Mouse (Mus musculus) inflammation-experienced regulatory T-cells, adult 16 weeks (primary cell): ENCODE measurements around the gene Olfr323. TPM values are rescaled to one million over a fixed set of nuclear protein-coding genes. Genes with fewer than 3 reads are reported as not detected.

Experiments
- polyA plus RNA-seq: library from polyadenylated mRNA; unstranded; fragments of 100-300 nt; shearing (Covaris generic); gene quantifications from one replicate; pipeline ENCODE4 v1.2.1, GENCODE M21; 2017

Gene Olfr323
- not detected for polyA plus RNA-seq

DNA sequence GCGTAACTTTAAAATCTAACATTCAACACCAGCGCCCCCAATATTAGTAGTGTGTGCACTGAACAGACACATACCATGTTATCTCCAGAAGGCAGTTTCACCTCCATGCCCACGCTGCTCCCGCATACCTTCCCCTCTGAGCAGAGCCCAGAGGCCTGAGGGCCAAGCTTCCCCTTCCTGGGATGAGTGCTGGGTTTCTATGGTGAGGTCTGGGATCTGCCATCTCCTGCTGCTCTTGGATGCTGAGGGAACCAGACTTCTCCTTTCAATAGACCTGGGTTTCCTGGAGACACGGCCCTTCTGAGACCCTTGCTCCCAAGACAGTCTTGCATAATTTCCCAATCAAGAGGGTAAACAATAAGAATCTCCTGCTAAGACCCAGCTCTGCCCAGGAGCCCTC lies at the start of gene Olfr323:
TSS of gene Olfr323 (minus strand) at position 101 of the 400 bp plus-strand sequence.

DNA sequence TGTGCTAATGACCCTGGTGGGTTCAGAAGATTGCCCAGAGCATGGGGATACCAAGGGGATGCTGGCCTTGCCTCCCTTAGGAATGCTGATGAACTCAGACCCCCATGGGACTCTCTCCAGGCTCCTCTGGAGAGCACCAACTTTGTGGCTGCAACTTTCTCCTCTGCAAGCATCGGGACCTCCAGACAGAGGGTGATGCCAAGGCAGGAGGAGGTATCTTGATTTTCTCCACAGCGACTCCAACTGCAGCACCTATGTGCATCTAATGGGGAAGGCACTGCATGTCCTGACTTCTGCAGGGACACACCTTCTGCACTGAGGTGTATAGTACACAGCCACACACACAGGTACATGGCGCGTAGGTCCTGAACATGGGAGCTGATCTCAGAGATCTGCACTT lies 28.3 kb upstream of the Olfr323 start, which contains the start of gene Olfr322:
TSS of gene Olfr322 (plus strand) at position 187 of the 400 bp plus-strand sequence.

GRCm38 (mm10) chr11:58640272-58640867 lies 10.1 kb upstream of the Olfr323 start, which contains the start of gene Trim58:
TSS of gene Trim58 (plus strand) at chr11:58640465.

GRCm38 (mm10) chr11:58615975-58616374 lies 14.3 kb downstream of the Olfr323 start, which contains the start of gene 2210407C18Rik:
TSS of gene 2210407C18Rik (minus strand) at chr11:58616075.

GRCm38 (mm10) chr11:58594814-58595213 lies 35.5 kb downstream of the Olfr323 start, which contains the start of gene Olfr324:
TSS of gene Olfr324 (plus strand) at chr11:58595114.

GRCm38 (mm10) chr11:58577430-58577829 lies 52.9 kb downstream of the Olfr323 start, which contains the start of gene Olfr325:
TSS of gene Olfr325 (plus strand) at chr11:58577730.

Other genes with a start within 250 kb of the Olfr323 start
- gene 1810065E05Rik, start 209.4 kb downstream of the Olfr323 start, polyA plus RNA-seq: not detected
- gene Gm12253, start 197.9 kb downstream of the Olfr323 start, polyA plus RNA-seq: not detected
- not detected for gene Lypd9, start 177.6 kb downstream of the Olfr323 start, polyA plus RNA-seq
- gene Olfr30, start 168.2 kb downstream of the Olfr323 start, polyA plus RNA-seq: not detected
- not detected for gene Olfr332, start 137.9 kb downstream of the Olfr323 start, polyA plus RNA-seq
- gene Olfr331, start 127.9 kb downstream of the Olfr323 start, polyA plus RNA-seq: not detected
- gene Olfr330, start 95.7 kb downstream of the Olfr323 start, polyA plus RNA-seq: not detected
- gene Olfr329-ps, start 84.1 kb downstream of the Olfr323 start, polyA plus RNA-seq: not detected
- not detected for gene Olfr328, start 74.9 kb downstream of the Olfr323 start, polyA plus RNA-seq
- gene Olfr224, start 59.9 kb downstream of the Olfr323 start, polyA plus RNA-seq: 0.26 TPM
- not detected for gene Olfr325, start 52.8 kb downstream of the Olfr323 start, polyA plus RNA-seq
- gene Olfr324, start 35.4 kb downstream of the Olfr323 start, polyA plus RNA-seq: not detected
- gene 2210407C18Rik, start 14.4 kb downstream of the Olfr323 start, polyA plus RNA-seq: not detected
- gene Trim58, start 10.0 kb upstream of the Olfr323 start, polyA plus RNA-seq: not detected
- gene Olfr322, start 28.3 kb upstream of the Olfr323 start, polyA plus RNA-seq: not detected
- gene Olfr320, start 50.6 kb upstream of the Olfr323 start, polyA plus RNA-seq: not detected
- not detected for gene Olfr319, start 68.7 kb upstream of the Olfr323 start, polyA plus RNA-seq
- not detected for gene Olfr318, start 93.5 kb upstream of the Olfr323 start, polyA plus RNA-seq
- not detected for gene Olfr317, start 108.7 kb upstream of the Olfr323 start, polyA plus RNA-seq
- gene Olfr316, start 122.2 kb upstream of the Olfr323 start, polyA plus RNA-seq: not detected
- not detected for gene Olfr315, start 142.7 kb upstream of the Olfr323 start, polyA plus RNA-seq
- not detected for gene Olfr314, start 152.5 kb upstream of the Olfr323 start, polyA plus RNA-seq
- gene Fam183b, start 171.5 kb upstream of the Olfr323 start, polyA plus RNA-seq: not detected
- gene Olfr313, start 184.5 kb upstream of the Olfr323 start, polyA plus RNA-seq: not detected
- gene Olfr312, start 198.7 kb upstream of the Olfr323 start, polyA plus RNA-seq: not detected
- not detected for gene Olfr311, start 208.8 kb upstream of the Olfr323 start, polyA plus RNA-seq
- 14.7 TPM for gene Gm12258, start 216.7 kb upstream of the Olfr323 start, polyA plus RNA-seq
- 16.0 TPM for gene 2810021J22Rik, start 236.7 kb upstream of the Olfr323 start, polyA plus RNA-seq